Mouse (Mus musculus): ENCODE measurements around the gene Ctcf. TPM values are rescaled to one million over a fixed set of nuclear protein-coding genes. Genes with fewer than 3 reads are reported as not detected.
A peak's percentile ranks its signal among the peaks of the same experiment; 100 is the strongest.

The Ctcf gene
- total RNA-seq, 2 experiments from 2014 or later = 53.0 to 62.3 TPM

- no peak for DNase-seq
Measured at GRCm38 (mm10) chr8:105617451-105618278, 18.7 kb upstream of the Ctcf start.

GRCm38 (mm10) chr8:105618279-105618634 lies 18.1 kb upstream of the Ctcf start:
- no peak for DNase-seq

GRCm38 (mm10) chr8:105618892-105619591 lies 17.3 kb upstream of the Ctcf start:
- no peak for DNase-seq

GRCm38 (mm10) chr8:105620211-105620610 lies 16.2 kb upstream of the Ctcf start:
- no peak for DNase-seq

GRCm38 (mm10) chr8:105620946-105621720 lies 15.2 kb upstream of the Ctcf start:
- no peak for DNase-seq

GRCm38 (mm10) chr8:105621841-105622240 lies 14.5 kb upstream of the Ctcf start:
- no peak for DNase-seq

GRCm38 (mm10) chr8:105622421-105622920 lies 13.9 kb upstream of the Ctcf start:
- DNase-seq = peak; percentile 97

- no peak for DNase-seq
Measured at GRCm38 (mm10) chr8:105623118-105623517, 13.2 kb upstream of the Ctcf start.

- no peak for DNase-seq
Measured at GRCm38 (mm10) chr8:105623679-105624245, 12.6 kb upstream of the Ctcf start.

- no peak for DNase-seq
Measured at GRCm38 (mm10) chr8:105624401-105624800, 12.0 kb upstream of the Ctcf start.

GRCm38 (mm10) chr8:105624831-105625230 lies 11.5 kb upstream of the Ctcf start:
- no peak for DNase-seq

GRCm38 (mm10) chr8:105626086-105626485 lies 10.3 kb upstream of the Ctcf start:
- DNase-seq = no peak

GRCm38 (mm10) chr8:105629337-105629736 lies 7.0 kb upstream of the Ctcf start:
- DNase-seq = no peak

- no peak for DNase-seq
Measured at GRCm38 (mm10) chr8:105634771-105635458, 1.5 kb upstream of the Ctcf start.

- DNase-seq = peak; percentile 8
Measured at GRCm38 (mm10) chr8:105635481-105635880, 887 bp upstream of the Ctcf start.

GRCm38 (mm10) chr8:105636963-105637510 lies 669 bp downstream of the Ctcf start, which contains the start of gene Agrp:
TSS of gene Agrp (minus strand) at chr8:105637393.
- DNase-seq = peak; percentile 72

- peak; percentile 16 for DNase-seq
Measured at GRCm38 (mm10) chr8:105637601-105638041, 1.3 kb downstream of the Ctcf start.

GRCm38 (mm10) chr8:105638510-105638909 lies 2.1 kb downstream of the Ctcf start:
- no peak for DNase-seq

GRCm38 (mm10) chr8:105639835-105640234 lies 3.5 kb downstream of the Ctcf start:
- DNase-seq = no peak

GRCm38 (mm10) chr8:105640511-105640910 lies 4.1 kb downstream of the Ctcf start:
- peak; percentile 39 for DNase-seq

GRCm38 (mm10) chr8:105645205-105645604 lies 8.8 kb downstream of the Ctcf start:
- no peak for DNase-seq
